Mouse (Mus musculus) liver, postnatal 0 days (tissue): ENCODE results near the gene Atxn1. TPM values are rescaled to one million over a fixed set of nuclear protein-coding genes. Genes with fewer than 3 reads are reported as not detected.
A peak's percentile ranks its signal among the peaks of the same experiment; 100 is the strongest.

Experiments used
- ATAC-seq: fragments of 200-750 bp; cut with Nextera tagmentation; 2 replicates; pipeline ENCODE4 v1.8.0; 2017; ENCODE audit warnings: mild to moderate bottlenecking, moderate library complexity
- DNase-seq: peaks from one replicate; pipeline ENCODE4 v3.0.0-alpha.2; 2016
- H3K27ac ChIP-seq: fragments of 300-500 bp; sonication (generic); 2 replicates; pipeline ENCODE4 v1.5.1; 2014; ENCODE audit warnings: antibody characterized with exemption, moderate library complexity, mild to moderate bottlenecking, low read depth
- H3K27me3 ChIP-seq: fragments of 300-500 bp; sonication (generic); 2 replicates; pipeline ENCODE4 v1.6.1; 2014; ENCODE audit warnings: low read length, control low read depth, mixed read lengths; ENCODE audit not compliant: insufficient read depth
- H3K36me3 ChIP-seq: fragments of 300-500 bp; sonication (generic); replicated peaks from 2 replicates; pipeline ENCODE4 v1.6.1; 2014; ENCODE audit warnings: mild to moderate bottlenecking, control low read depth, low read length, moderate library complexity, mixed read lengths; ENCODE audit not compliant: insufficient read depth
- H3K4me1 ChIP-seq: fragments of 300-500 bp; sonication (generic); 2 replicates; pipeline ENCODE4 v1.6.1; 2014; ENCODE audit warnings: antibody characterized with exemption, mild to moderate bottlenecking, control low read depth; ENCODE audit not compliant: insufficient read depth
- H3K4me2 ChIP-seq: fragments of 300-500 bp; sonication (generic); 2 replicates; pipeline ENCODE4 v1.6.1; 2014; ENCODE audit warnings: low read depth, mild to moderate bottlenecking, low read length, moderate library complexity, mixed read lengths
- H3K4me3 ChIP-seq: fragments of 300-500 bp; sonication (generic); 2 replicates; pipeline ENCODE4 v1.5.1; 2014; ENCODE audit warnings: low read depth, low read length
- H3K9ac ChIP-seq: fragments of 300-500 bp; sonication (generic); replicated peaks from 2 replicates; pipeline ENCODE4 v1.6.1; 2014; ENCODE audit warnings: mild to moderate bottlenecking, moderate library complexity
- H3K9me3 ChIP-seq: fragments of 300-500 bp; sonication (generic); 2 replicates; pipeline ENCODE4 v1.6.1; 2016; ENCODE audit warnings: mild to moderate bottlenecking, control low read depth, low read length, mixed read lengths
- CTCF ChIP-seq: sonication (generic); IDR thresholded peaks from 2 replicates; pipeline ENCODE4 v1.5.1; 2016; ENCODE audit warnings: antibody characterized with exemption, low read depth
- EP300 ChIP-seq: IDR thresholded peaks from 2 replicates; pipeline ENCODE4 v1.6.1; 2016; ENCODE audit warnings: antibody characterized with exemption, low read depth, mild to moderate bottlenecking
- WGBS: fragments of 180-500 bp; shearing (Covaris S2); extraction: QIAGEN DNeasy Blood & Tissue Kit; methylation state at CpG from one replicate; pipeline ENCODE4 v1.1.7; 2014; ENCODE audit not compliant: insufficient replicate concordance; 5-methylcytosine and 5-hydroxymethylcytosine counted together
- polyA plus RNA-seq: library from polyadenylated mRNA; unstranded; fragments of >200 nt; fragmentation: Nextera tagmentation; extraction: Ambion mirVana; gene quantifications from 2 replicates; pipeline ENCODE4 v1.2.1, GENCODE M21; 2015

Atxn1 gene
- polyA plus RNA-seq, 1 experiment from 2014 or later = 4.4 TPM

GRCm38 (mm10) chr13:45876939-45877338 lies 87.9 kb downstream of the Atxn1 start:
- no peaks in the 10 kb centered on the region for H3K4me1 ChIP-seq
- H3K9me3 ChIP-seq = no peaks in the 10 kb centered on the region
- WGBS = 61% methylated on average over 5 of the region's 5 CpGs
- no peak overlapping the region for H3K9ac ChIP-seq
- DNase-seq (no peak), ATAC-seq (no peak)
- H3K27me3 ChIP-seq = no peaks in the 10 kb centered on the region
- TF ChIP-seq EP300 (no peak), CTCF (no peak)
- H3K27ac ChIP-seq = no peak overlapping the region
- H3K4me2 ChIP-seq = no peak overlapping the region
- H3K4me3 ChIP-seq = no peak overlapping the region
- no peaks in the 10 kb centered on the region; the same call in 1 of the 2 replicates for H3K36me3 ChIP-seq

- DNase-seq = no peak
- H3K36me3 ChIP-seq = no peaks in the 10 kb centered on the region; the same call in 1 of the 2 replicates
- H3K4me1 ChIP-seq = no peaks in the 10 kb centered on the region
- no peak overlapping the region for H3K4me2 ChIP-seq
- no peaks in the 10 kb centered on the region for H3K9me3 ChIP-seq
- no peak overlapping the region for H3K9ac ChIP-seq
- no peaks in the 10 kb centered on the region for H3K27me3 ChIP-seq
- ATAC-seq = no peak
- TF ChIP-seq CTCF (no peak), EP300 (no peak)
- H3K4me3 ChIP-seq = no peak overlapping the region
- H3K27ac ChIP-seq = no peak overlapping the region
- 64% methylated on average over 2 of the region's 2 CpGs for WGBS
These were observed 88.4 kb downstream of the Atxn1 start for GRCm38 (mm10) chr13:45876368-45876760.

- H3K27me3 ChIP-seq = no peaks in the 10 kb centered on the region
- no peaks in the 10 kb centered on the region for H3K4me1 ChIP-seq
- no peak for TF ChIP-seq EP300
- TF ChIP-seq CTCF = no peak
- H3K27ac ChIP-seq = no peak overlapping the region
- H3K36me3 ChIP-seq = no peaks in the 10 kb centered on the region; the same call in 1 of the 2 replicates
- ATAC-seq (no peak), DNase-seq (no peak)
- H3K4me3 ChIP-seq = no peak overlapping the region
- no peak overlapping the region for H3K9ac ChIP-seq
- no peaks in the 10 kb centered on the region for H3K9me3 ChIP-seq
- H3K4me2 ChIP-seq = no peak overlapping the region
- 80% methylated on average over 6 of the region's 6 CpGs for WGBS
These were observed 89.0 kb downstream of the Atxn1 start for GRCm38 (mm10) chr13:45875686-45876367.

- Histone ChIP-seq H3K4me3 (no peak overlapping the region), H3K9me3 (no peaks in the 10 kb centered on the region), H3K4me1 (0 out of 2 replicates have a peak, but pooled peaks cover 2% of the 10 kb centered on the region), H3K4me2 (no peak overlapping the region), H3K36me3 (no peaks in the 10 kb centered on the region; the same call in 1 of the 2 replicates), H3K27ac (no peak overlapping the region), H3K9ac (no peak overlapping the region), H3K27me3 (no peaks in the 10 kb centered on the region)
- no peak for TF ChIP-seq EP300
- TF ChIP-seq CTCF = no peak
- DNase-seq = no peak
- WGBS = 89% methylated on average over 4 of the region's 4 CpGs
- ATAC-seq = no peak
These were observed 90.6 kb downstream of the Atxn1 start for GRCm38 (mm10) chr13:45874196-45874595.

GRCm38 (mm10) chr13:45872966-45873365 lies 91.8 kb downstream of the Atxn1 start:
- Histone ChIP-seq H3K27ac (no peak overlapping the region), H3K36me3 (no peaks in the 10 kb centered on the region; the same call in 1 of the 2 replicates), H3K9ac (no peak overlapping the region), H3K4me1 (peaks cover 12% of the 10 kb centered on the region), H3K9me3 (no peaks in the 10 kb centered on the region), H3K4me2 (no peak overlapping the region), H3K27me3 (no peaks in the 10 kb centered on the region), H3K4me3 (no peak overlapping the region)
- 91% methylated on average over 7 of the region's 7 CpGs for WGBS
- ATAC-seq = no peak
- DNase-seq = no peak
- no peak for TF ChIP-seq CTCF
- no peak for TF ChIP-seq EP300

- Histone ChIP-seq H3K27ac (no peak overlapping the region), H3K4me3 (0 out of 2 replicates have a peak overlapping the region, but pooled peaks have one; percentile 11), H3K36me3 (no peaks in the 10 kb centered on the region; the same call in 1 of the 2 replicates), H3K9ac (no peak overlapping the region), H3K27me3 (no peaks in the 10 kb centered on the region), H3K9me3 (no peaks in the 10 kb centered on the region), H3K4me1 (peaks cover 12% of the 10 kb centered on the region), H3K4me2 (peak overlapping the region; percentile 24)
- ATAC-seq (no peak), DNase-seq (no peak)
- no peak for TF ChIP-seq EP300
- no peak for TF ChIP-seq CTCF
- WGBS = 58% methylated on average over 14 of the region's 14 CpGs
These were observed 92.6 kb downstream of the Atxn1 start for GRCm38 (mm10) chr13:45872041-45872746.
